In the genomic region with DNA sequence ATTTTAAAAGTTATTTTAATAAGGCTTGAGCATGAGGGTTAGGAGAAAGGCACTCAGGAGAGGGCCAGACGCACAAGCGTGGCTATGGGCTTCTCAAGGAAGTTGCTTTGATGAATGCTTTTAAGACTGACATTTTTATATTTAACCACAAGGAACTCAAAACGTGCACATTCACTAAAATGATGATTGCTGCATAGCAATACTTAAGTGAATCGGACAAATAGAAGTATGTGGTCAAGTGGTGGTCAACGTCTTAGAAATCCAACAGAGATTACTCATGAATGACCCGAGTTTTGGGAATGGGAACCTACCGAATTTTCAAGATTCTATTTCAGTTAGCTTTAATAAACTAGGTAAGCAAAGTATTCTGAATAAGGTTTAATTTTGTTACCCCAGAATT, we compare ENCODE assay signal across 8 mouse cellular contexts. TPM values are rescaled to one million over a fixed set of nuclear protein-coding genes. Genes with fewer than 3 reads are reported as not detected.
A peak's percentile ranks its signal among the peaks of the same experiment; 100 is the strongest.
DNase-seq lines count a peak whose midpoint lies in the region; ATAC-seq and TF ChIP-seq lines count a peak whose summit lies in the region.

No protein-coding gene starts in this region.

- H3K36me3 ChIP-seq in kidney, postnatal 0 days (ENCODE audit: insufficient read depth, low read length): 0 out of 2 replicates have a peak, but pooled peaks cover 14% of the 10 kb centered on the region
- peaks cover 8% of the 10 kb centered on the region for H3K36me3 ChIP-seq in hindbrain, embryonic 16.5 days (ENCODE audit: control insufficient read depth, insufficient read depth, low read length)
- H3K36me3 ChIP-seq in midbrain, postnatal 0 days (ENCODE audit: insufficient read depth, low read length): peaks cover 8% of the 10 kb centered on the region

- peak overlapping the region; percentile 68 for H3K4me2 ChIP-seq in kidney, postnatal 0 days (ENCODE audit: low read length)
- peak overlapping the region; percentile 62 for H3K4me2 ChIP-seq in hindbrain, embryonic 16.5 days (ENCODE audit: low read length)
- peak overlapping the region; percentile 67 for H3K4me2 ChIP-seq in midbrain, postnatal 0 days (ENCODE audit: low read depth, low read length, poor library complexity, severe bottlenecking)

- no peaks in the 10 kb centered on the region for H3K27me3 ChIP-seq in kidney, postnatal 0 days (ENCODE audit: insufficient read depth, low read length)
- H3K27me3 ChIP-seq in hindbrain, embryonic 16.5 days (replicated peaks; ENCODE audit: control insufficient read depth, insufficient read depth, low read length): no peaks in the 10 kb centered on the region
- no peaks in the 10 kb centered on the region for H3K27me3 ChIP-seq in midbrain, postnatal 0 days (ENCODE audit: insufficient read depth, low read length)

- ATAC-seq in kidney, postnatal 0 days (replicated peaks; ENCODE audit: low FRiP score, low read depth): no peak
- no peak for ATAC-seq in hindbrain, embryonic 16.5 days
- no peak for ATAC-seq in midbrain, postnatal 0 days (ENCODE audit: low FRiP score)

- H3K27ac ChIP-seq in kidney, postnatal 0 days: no peak overlapping the region
- no peak overlapping the region for H3K27ac ChIP-seq in bone marrow macrophage, adult 2 months (ENCODE audit: insufficient read depth, low read depth, low read length)
- H3K27ac ChIP-seq in hindbrain, embryonic 16.5 days (ENCODE audit: low read depth, low read length): no peak overlapping the region
- H3K27ac ChIP-seq in midbrain, postnatal 0 days (ENCODE audit: low read depth, low read length): no peak overlapping the region

- DNase-seq in kidney, postnatal 0 days (ENCODE audit: low spot score): peak; percentile 20
- DNase-seq in kidney, postnatal 14 days: no peak
- no peak for DNase-seq in midbrain, postnatal 0 days (ENCODE audit: low spot score)
- no peak for DNase-seq in cerebellum, postnatal 25 days
- DNase-seq in left cerebral cortex, adult 18-20 months (ENCODE audit: low spot score in 2 of 2): no peak
- no peak for DNase-seq in testis, postnatal 10 days (ENCODE audit: low spot score)

- no peaks in the 10 kb centered on the region for H3K9me3 ChIP-seq in kidney, postnatal 0 days (replicated peaks; ENCODE audit: low read length)
- no peaks in the 10 kb centered on the region for H3K9me3 ChIP-seq in hindbrain, embryonic 16.5 days (ENCODE audit: control insufficient read depth, low read length)
- no peaks in the 10 kb centered on the region for H3K9me3 ChIP-seq in midbrain, postnatal 0 days (ENCODE audit: low read length)

- H3K4me1 ChIP-seq in kidney, postnatal 0 days (replicated peaks; ENCODE audit: insufficient read depth, low read length): peaks cover 2% of the 10 kb centered on the region; the same call in 1 of the 2 replicates
- peaks cover 2% of the 10 kb centered on the region; the same call in 1 of the 2 replicates for H3K4me1 ChIP-seq in bone marrow macrophage, adult 2 months (ENCODE audit: control insufficient read depth, insufficient read depth, low read length)
- H3K4me1 ChIP-seq in hindbrain, embryonic 16.5 days (ENCODE audit: control insufficient read depth, insufficient read depth, low read depth, low read length): peaks cover 3% of the 10 kb centered on the region
- H3K4me1 ChIP-seq in midbrain, postnatal 0 days (ENCODE audit: insufficient read depth, low read length): no peaks in the 10 kb centered on the region

- WGBS in kidney, postnatal 0 days: 34% methylated on average over 7 of the region's 7 CpGs
- 54% methylated on average over 7 of the region's 7 CpGs for WGBS in hindbrain, embryonic 16.5 days
- WGBS in midbrain, postnatal 0 days: 50% methylated on average over 7 of the region's 7 CpGs

- H3K9ac ChIP-seq in kidney, postnatal 0 days (ENCODE audit: low read depth, low read length): peak overlapping the region; percentile 5; the same call in 1 of the 2 replicates
- no peak overlapping the region for H3K9ac ChIP-seq in hindbrain, embryonic 16.5 days (ENCODE audit: low read depth, low read length)
- H3K9ac ChIP-seq in midbrain, postnatal 0 days (replicated peaks; ENCODE audit: low read length, poor library complexity, severe bottlenecking): no peak overlapping the region; the same call in 1 of the 2 replicates

- TF ChIP-seq POLR2A in bone marrow macrophage, adult 2 months (IDR thresholded peaks at IDR 0.05; ENCODE audit: borderline replicate concordance, low read depth, low read length): no peak

- TF ChIP-seq CTCF in kidney, postnatal 0 days (IDR thresholded peaks at IDR 0.05; ENCODE audit: low read depth): no peak
- no peak for TF ChIP-seq CTCF in bone marrow macrophage, adult 2 months (IDR thresholded peaks at IDR 0.05; ENCODE audit: low read depth, low read length)
- no peak for TF ChIP-seq CTCF in midbrain, postnatal 0 days (IDR thresholded peaks at IDR 0.05)

- peak overlapping the region; percentile 92 for H3K4me3 ChIP-seq in kidney, postnatal 0 days (replicated peaks; ENCODE audit: low read depth, low read length)
- peak overlapping the region; percentile 23; the same call in 1 of the 2 replicates for H3K4me3 ChIP-seq in bone marrow macrophage, adult 2 months (ENCODE audit: insufficient read depth, low read length)
- H3K4me3 ChIP-seq in hindbrain, embryonic 16.5 days (ENCODE audit: low read length): peak overlapping the region; percentile 95
- H3K4me3 ChIP-seq in midbrain, postnatal 0 days (ENCODE audit: low read depth, low read length): peak overlapping the region; percentile 89

RNA-seq across cellular contexts. Expression of a gene that starts 0.8 kb away (rescaled TPM):
- 4.6 and 5.0 TPM in 2 replicates for polyA plus RNA-seq in kidney, postnatal 0 days (2015; fragmentation: Nextera tagmentation; extraction: Ambion mirVana)
- polyA plus RNA-seq in bone marrow macrophage, adult 2 months (2012; ENCODE audit: insufficient read depth, insufficient read length, missing spikeins): 5.6 and 5.8 TPM in 2 replicates
- 4.3 and 4.4 TPM in 2 replicates for polyA plus RNA-seq in hindbrain, embryonic 16.5 days (2015; fragmentation: Nextera tagmentation; extraction: Ambion mirVana)
- 6.9 and 10.6 TPM in 2 replicates for total RNA-seq in midbrain, postnatal 0 days (2014; rRNA removed)
- 1.4 and 1.9 TPM in 2 replicates for polyA plus RNA-seq in midbrain, postnatal 0 days (2015; fragmentation: Nextera tagmentation; extraction: Ambion mirVana)
- total RNA-seq in left cerebral cortex, adult 18-20 months (2021): 10 to 100 TPM; 13.1 to 18.5 TPM

RNA-seq across cellular contexts. Expression of a gene that starts 12.5 kb away (rescaled TPM):
- polyA plus RNA-seq in kidney, postnatal 0 days (2015; fragmentation: Nextera tagmentation; extraction: Ambion mirVana): 0.11 and 0.13 TPM in 2 replicates
- polyA plus RNA-seq in bone marrow macrophage, adult 2 months (2012; ENCODE audit: insufficient read depth, insufficient read length, missing spikeins): not detected in 2 replicates
- polyA plus RNA-seq in hindbrain, embryonic 16.5 days (2015; fragmentation: Nextera tagmentation; extraction: Ambion mirVana): 0.11 and 0.13 TPM in 2 replicates
- total RNA-seq in midbrain, postnatal 0 days (2014; rRNA removed): not detected in 2 replicates
- 0.05 and 0.12 TPM in 2 replicates for polyA plus RNA-seq in midbrain, postnatal 0 days (2015; fragmentation: Nextera tagmentation; extraction: Ambion mirVana)
- not detected for total RNA-seq in left cerebral cortex, adult 18-20 months (2021)

RNA-seq across cellular contexts. Expression of a gene that starts 28.9 kb away (rescaled TPM):
- polyA plus RNA-seq in kidney, postnatal 0 days (2015; fragmentation: Nextera tagmentation; extraction: Ambion mirVana): 13.3 and 18.1 TPM in 2 replicates
- 5.1 and 18.9 TPM in 2 replicates for polyA plus RNA-seq in bone marrow macrophage, adult 2 months (2012; ENCODE audit: insufficient read depth, insufficient read length, missing spikeins)
- polyA plus RNA-seq in hindbrain, embryonic 16.5 days (2015; fragmentation: Nextera tagmentation; extraction: Ambion mirVana): 6.5 and 23.7 TPM in 2 replicates
- total RNA-seq in midbrain, postnatal 0 days (2014; rRNA removed): 6.7 and 16.8 TPM in 2 replicates
- polyA plus RNA-seq in midbrain, postnatal 0 days (2015; fragmentation: Nextera tagmentation; extraction: Ambion mirVana): 6.4 and 10.6 TPM in 2 replicates
- 10 to 100 TPM; 60.5 to 66.3 TPM for total RNA-seq in left cerebral cortex, adult 18-20 months (2021)

RNA-seq across cellular contexts. Expression of a gene that starts 29.6 kb away (rescaled TPM):
- polyA plus RNA-seq in kidney, postnatal 0 days (2015; fragmentation: Nextera tagmentation; extraction: Ambion mirVana): not detected in 2 replicates
- not detected in 2 replicates for polyA plus RNA-seq in bone marrow macrophage, adult 2 months (2012; ENCODE audit: insufficient read depth, insufficient read length, missing spikeins)
- polyA plus RNA-seq in hindbrain, embryonic 16.5 days (2015; fragmentation: Nextera tagmentation; extraction: Ambion mirVana): 0.05 and 0.09 TPM in 2 replicates
- not detected in 2 replicates for total RNA-seq in midbrain, postnatal 0 days (2014; rRNA removed)
- 0.07 and 0.10 TPM in 2 replicates for polyA plus RNA-seq in midbrain, postnatal 0 days (2015; fragmentation: Nextera tagmentation; extraction: Ambion mirVana)
- not detected for total RNA-seq in left cerebral cortex, adult 18-20 months (2021)

RNA-seq across cellular contexts. Expression of a gene that starts 35.1 kb away (rescaled TPM):
- polyA plus RNA-seq in kidney, postnatal 0 days (2015; fragmentation: Nextera tagmentation; extraction: Ambion mirVana): 0.43 TPM in 2 replicates
- 0.34 TPM in 1 of 2 replicates, not detected in the other for polyA plus RNA-seq in bone marrow macrophage, adult 2 months (2012; ENCODE audit: insufficient read depth, insufficient read length, missing spikeins)
- polyA plus RNA-seq in hindbrain, embryonic 16.5 days (2015; fragmentation: Nextera tagmentation; extraction: Ambion mirVana): 0.64 and 2.0 TPM in 2 replicates
- total RNA-seq in midbrain, postnatal 0 days (2014; rRNA removed): 0.22 and 0.28 TPM in 2 replicates
- polyA plus RNA-seq in midbrain, postnatal 0 days (2015; fragmentation: Nextera tagmentation; extraction: Ambion mirVana): 0.49 and 0.74 TPM in 2 replicates
- total RNA-seq in left cerebral cortex, adult 18-20 months (2021): 10 to 100 TPM; 21.6 to 25.9 TPM

Comparison
In these comparisons a context has a peak if more than half of its experiments do, and no peak if none do; other contexts are left out.
1. H3K4me3 ChIP-seq: peak in every context shown above with its lines; median percentile 95 in hindbrain, embryonic 16.5 days; 92 in kidney, postnatal 0 days; 89 in midbrain, postnatal 0 days; 23 in bone marrow macrophage, adult 2 months.